Mouse (Mus musculus) thymus, adult 2 months (tissue): ENCODE results near the gene Iqcf1.

Experiments used
- CTCF ChIP-seq: fragments of 200-500 bp; IDR thresholded peaks from 2 replicates; pipeline ENCODE4 v1.5.1; 2012; ENCODE audit warnings: mild to moderate bottlenecking, control low read depth, low read length, moderate library complexity, borderline replicate concordance; ENCODE audit not compliant: control insufficient read depth, poor library complexity, insufficient read depth; ENCODE audit errors: extremely low read depth
- POLR2A ChIP-seq: fragments of 200-500 bp; IDR thresholded peaks from 2 replicates; pipeline ENCODE4 v1.6.1; 2012; ENCODE audit warnings: mild to moderate bottlenecking, low read length, control low read depth, moderate library complexity; ENCODE audit not compliant: control insufficient read depth, poor library complexity, insufficient read depth; ENCODE audit errors: extremely low read depth

- no peak for TF ChIP-seq POLR2A
- TF ChIP-seq CTCF, result no peak
Observed at GRCm38 (mm10) chr9:106473753-106474105, 26.0 kb upstream of the Iqcf1 start.
